Mouse (Mus musculus): ENCODE measurements around the gene Abca4. TPM values are rescaled to one million over a fixed set of nuclear protein-coding genes. Genes with fewer than 3 reads are reported as not detected.
"Not testable (repeated sequence)": the region's sequence is repeated elsewhere in the genome, so short reads cannot be mapped to it uniquely, and the experiment has no call there.

Abca4 gene
- polyA plus RNA-seq, 1 experiment from 2014 or later = 1.1 TPM

- no peak overlapping the region for H3K4me3 ChIP-seq (replicated peaks)
- H3K4me1 ChIP-seq (replicated peaks) = 0 out of 2 replicates have a peak, but pooled peaks cover 3% of the 10 kb centered on the region
- H3K9me3 ChIP-seq = no peaks in the 10 kb centered on the region
- no peaks in the 10 kb centered on the region for H3K27me3 ChIP-seq (replicated peaks)
- ATAC-seq = no peak
- H3K36me3 ChIP-seq = no peaks in the 10 kb centered on the region
- no peak overlapping the region for H3K9ac ChIP-seq
- no peak overlapping the region for H3K4me2 ChIP-seq (replicated peaks)
- H3K27ac ChIP-seq = no peak overlapping the region
- 58% methylated on average over 5 of the region's 5 CpGs for WGBS
Measured at GRCm38 (mm10) chr3:122210434-122210833, 166.2 kb downstream of the Abca4 start.

- no peak overlapping the region for H3K27ac ChIP-seq
- 72% methylated on average over 7 of the region's 7 CpGs for WGBS
- H3K4me3 ChIP-seq (replicated peaks) = no peak overlapping the region
- no peaks in the 10 kb centered on the region for H3K36me3 ChIP-seq
- H3K4me2 ChIP-seq (replicated peaks) = no peak overlapping the region
- H3K9ac ChIP-seq = no peak overlapping the region
- 0 out of 2 replicates have a peak, but pooled peaks cover 3% of the 10 kb centered on the region for H3K4me1 ChIP-seq (replicated peaks)
- H3K9me3 ChIP-seq = no peaks in the 10 kb centered on the region
- ATAC-seq = no peak
- H3K27me3 ChIP-seq (replicated peaks) = no peaks in the 10 kb centered on the region
Measured at GRCm38 (mm10) chr3:122210846-122211245, 166.6 kb downstream of the Abca4 start.

- Histone ChIP-seq H3K27me3 (replicated peaks) (no peaks in the 10 kb centered on the region), H3K9me3 (no peaks in the 10 kb centered on the region), H3K4me3 (replicated peaks) (no peak overlapping the region), H3K4me1 (replicated peaks) (0 out of 2 replicates have a peak, but pooled peaks cover 3% of the 10 kb centered on the region), H3K9ac (no peak overlapping the region), H3K36me3 (no peaks in the 10 kb centered on the region), H3K27ac (no peak overlapping the region), H3K4me2 (replicated peaks) (no peak overlapping the region)
- no peak for ATAC-seq
- 61% methylated on average over 13 of the region's 13 CpGs for WGBS
Measured at GRCm38 (mm10) chr3:122211446-122212125, 167.3 kb downstream of the Abca4 start.

GRCm38 (mm10) chr3:122221240-122222036 lies 177.2 kb downstream of the Abca4 start:
- no peak overlapping the region for H3K4me2 ChIP-seq (replicated peaks)
- H3K27me3 ChIP-seq (replicated peaks) = no peaks in the 10 kb centered on the region
- H3K4me3 ChIP-seq (replicated peaks) = no peak overlapping the region
- peak; percentile 84 for ATAC-seq
- H3K27ac ChIP-seq = no peak overlapping the region
- no peaks in the 10 kb centered on the region for H3K4me1 ChIP-seq (replicated peaks)
- no peaks in the 10 kb centered on the region for H3K9me3 ChIP-seq
- H3K9ac ChIP-seq = no peak overlapping the region
- WGBS = 76% methylated on average over 3 of the region's 3 CpGs
- no peaks in the 10 kb centered on the region for H3K36me3 ChIP-seq

- not testable (repeated sequence) for ATAC-seq, H3K9ac ChIP-seq
- 60% methylated on average over 6 of the region's 6 CpGs for WGBS
Measured at GRCm38 (mm10) chr3:122226972-122227371, 182.7 kb downstream of the Abca4 start.

More at GRCm38 (mm10) chr3:122226972-122227371, 182.7 kb downstream of the Abca4 start:
- H3K27ac ChIP-seq; H3K4me1 ChIP-seq (replicated peaks); H3K36me3 ChIP-seq; H3K27me3 ChIP-seq (replicated peaks); H3K9me3 ChIP-seq; H3K4me2 ChIP-seq (replicated peaks); H3K4me3 ChIP-seq (replicated peaks): not testable (repeated sequence)

Other genes with a start within 250 kb of the Abca4 start
- 59.4 and 61.7 TPM in 2 replicates for gene Abcd3, start 229.1 kb upstream of the Abca4 start, polyA plus RNA-seq (2015; fragmentation: Nextera tagmentation; extraction: Ambion mirVana)
- 31.5 and 40.1 TPM in 2 replicates for gene Arhgap29, start 91.9 kb upstream of the Abca4 start, polyA plus RNA-seq (2015; fragmentation: Nextera tagmentation; extraction: Ambion mirVana)
- 97.7 TPM in 2 replicates for gene Gclm, start 201.1 kb downstream of the Abca4 start, polyA plus RNA-seq (2015; fragmentation: Nextera tagmentation; extraction: Ambion mirVana)
- 68.3 and 77.4 TPM in 2 replicates for gene Dnttip2, start 229.9 kb downstream of the Abca4 start, polyA plus RNA-seq (2015; fragmentation: Nextera tagmentation; extraction: Ambion mirVana)
- gene Bcar3, start 249.7 kb downstream of the Abca4 start, polyA plus RNA-seq (2015; fragmentation: Nextera tagmentation; extraction: Ambion mirVana) = 21.5 and 23.4 TPM in 2 replicates